Mouse (Mus musculus) cortical plate, adult 2 months (tissue): ENCODE results near the gene Stip1. TPM values are rescaled to one million over a fixed set of nuclear protein-coding genes. Genes with fewer than 3 reads are reported as not detected.
"Not testable (repeated sequence)": the region's sequence is repeated elsewhere in the genome, so short reads cannot be mapped to it uniquely, and the experiment has no call there.

Experiments used
- H3K27ac ChIP-seq: fragments of 200-500 bp; 2 replicates; pipeline ENCODE4 v1.5.1; 2012; ENCODE audit warnings: low read length, control low read depth, inconsistent platforms; ENCODE audit not compliant: insufficient read depth
- H3K4me1 ChIP-seq: fragments of 200-500 bp; 2 replicates; pipeline ENCODE4 v1.6.1; 2011; ENCODE audit warnings: low read length; ENCODE audit not compliant: control insufficient read depth, insufficient read depth
- H3K4me3 ChIP-seq: fragments of 200-500 bp; 2 replicates; pipeline ENCODE4 v1.5.1; 2011; ENCODE audit warnings: mild to moderate bottlenecking, low read length, control low read depth; ENCODE audit not compliant: insufficient read depth
- CTCF ChIP-seq: fragments of 200-500 bp; IDR thresholded peaks from 2 replicates; pipeline ENCODE4 v1.5.1; 2011; ENCODE audit warnings: mild to moderate bottlenecking, control low read depth, low read length; ENCODE audit not compliant: insufficient read depth; ENCODE audit errors: extremely low read depth
- POLR2A ChIP-seq: fragments of 200-500 bp; IDR thresholded peaks from 2 replicates; pipeline ENCODE4 v1.6.1; 2011; ENCODE audit warnings: mild to moderate bottlenecking, low read length, control low read depth; ENCODE audit not compliant: insufficient read depth; ENCODE audit errors: extremely low read depth
- polyA plus RNA-seq: library from polyadenylated mRNA; depleted of rRNA; stranded (reverse); fragments of >200 nt; gene quantifications from 2 replicates; pipeline ENCODE4 v1.2.3, GENCODE M21; 2012; rRNA removed

The Stip1 gene
- polyA plus RNA-seq: 133 and 140 TPM in 2 replicates

DNA sequence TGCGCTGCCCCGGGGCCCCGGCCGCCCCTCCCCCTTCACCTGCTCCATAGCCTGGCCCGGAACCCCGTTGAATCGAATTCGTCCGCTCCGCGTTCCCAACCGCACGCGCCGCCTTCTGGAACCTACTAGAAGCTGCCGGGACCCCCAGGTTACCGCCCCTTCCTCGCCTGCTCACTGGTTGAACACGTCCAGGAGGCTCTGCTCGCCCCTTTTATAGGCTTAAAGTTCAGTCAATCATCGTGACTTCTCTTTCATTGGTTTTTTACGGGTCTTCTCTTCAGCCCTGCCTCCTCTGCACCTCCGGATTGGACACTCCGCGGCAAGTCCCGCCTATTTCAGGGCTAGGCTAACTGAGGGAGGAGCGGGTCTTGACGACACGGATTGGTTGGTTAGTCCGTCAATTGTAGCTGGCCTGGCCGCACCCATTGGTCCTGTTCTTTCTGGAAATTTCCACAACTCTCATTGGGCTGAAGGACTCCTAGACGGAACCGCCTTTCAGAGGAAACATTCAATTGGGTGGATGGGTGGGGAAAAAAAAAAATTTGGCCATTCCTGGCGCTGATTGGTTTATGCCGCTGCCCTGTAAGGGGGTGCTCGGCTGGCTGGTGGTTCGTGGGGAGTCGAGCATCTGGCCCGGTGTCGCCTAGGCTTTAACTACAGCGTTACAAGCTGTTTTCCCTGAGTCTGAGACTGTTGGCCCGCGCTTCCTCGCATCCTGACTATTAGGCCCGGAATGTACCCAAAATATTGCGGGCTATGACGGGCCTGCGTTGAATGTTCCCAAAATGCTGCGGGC lies at the start of gene Stip1:
Gene Stip1 (minus strand): TSS at position 127 of the 796 bp plus-strand sequence.
- no peak for TF ChIP-seq CTCF
- TF ChIP-seq POLR2A: peak; percentile 98

GRCm38 (mm10) chr19:7089050-7089449 lies 49.3 kb upstream of the Stip1 start:
- Histone ChIP-seq H3K27ac (no peak overlapping the region), H3K4me3 (no peak overlapping the region), H3K4me1 (peaks cover 17% of the 10 kb centered on the region)
- no peak for TF ChIP-seq CTCF
- no peak for TF ChIP-seq POLR2A

More for the DNA sequence above, at the start of gene Stip1:
- H3K27ac ChIP-seq: peak within 1 kb of the TSS; percentile 72
- peaks cover 3% of the 10 kb centered on the region for H3K4me1 ChIP-seq
- peak within 1 kb of the TSS; percentile 57 for H3K4me3 ChIP-seq

DNA sequence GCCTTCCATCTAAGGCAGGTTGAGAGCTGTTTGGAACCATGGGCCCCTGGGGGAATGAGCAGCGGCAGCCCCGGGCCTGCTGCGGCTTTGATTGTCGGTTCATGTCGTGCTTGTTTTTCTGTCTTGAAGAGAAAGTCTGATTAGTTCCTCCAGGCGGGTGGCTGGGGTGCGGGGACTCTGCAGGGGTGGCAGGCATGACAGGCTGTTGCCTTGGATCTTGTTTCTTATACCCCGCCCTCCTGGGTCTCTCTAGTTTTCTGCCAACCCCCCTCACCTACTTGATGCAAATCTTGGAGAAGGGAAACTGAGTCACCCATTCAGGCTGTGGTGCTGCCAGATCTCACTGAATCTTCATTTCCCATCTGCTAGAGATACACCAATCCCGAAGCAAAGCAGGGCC lies 48.8 kb upstream of the Stip1 start:
- TF ChIP-seq CTCF (no peak), POLR2A (no peak)

DNA sequence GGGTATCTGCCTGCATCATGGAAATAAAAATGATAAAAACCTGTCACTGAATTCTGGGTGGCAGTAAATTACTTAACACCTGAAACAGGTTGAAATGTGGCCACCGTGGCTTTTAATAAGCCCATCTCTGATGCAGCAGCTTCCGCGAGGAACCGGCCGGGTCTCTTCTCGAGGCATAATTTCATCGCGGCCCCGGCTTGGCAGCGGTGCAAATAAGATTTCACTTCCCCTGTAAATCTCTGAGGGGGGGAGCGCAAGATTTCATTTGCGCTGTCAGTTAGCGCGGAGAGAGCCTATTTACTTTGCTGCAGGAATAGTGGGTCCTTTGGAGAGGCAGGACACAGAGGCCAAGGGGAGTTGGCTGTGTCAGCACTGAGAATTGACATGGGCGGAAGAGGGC lies 45.0 kb upstream of the Stip1 start:
- no peak overlapping the region for H3K4me3 ChIP-seq
- H3K4me1 ChIP-seq: peaks cover 7% of the 10 kb centered on the region
- no peak overlapping the region for H3K27ac ChIP-seq
- no peak for TF ChIP-seq CTCF
- TF ChIP-seq POLR2A: no peak

More for the DNA sequence above, 48.8 kb upstream of the Stip1 start:
- Histone ChIP-seq H3K4me1 (peaks cover 17% of the 10 kb centered on the region), H3K4me3 (no peak overlapping the region), H3K27ac (no peak overlapping the region)

- Histone ChIP-seq H3K27ac (no peak overlapping the region), H3K4me1 (peaks cover 5% of the 10 kb centered on the region), H3K4me3 (no peak overlapping the region)
- no peak for TF ChIP-seq CTCF
- TF ChIP-seq POLR2A: no peak
These were observed 43.4 kb upstream of the Stip1 start for GRCm38 (mm10) chr19:7083035-7083794.

DNA sequence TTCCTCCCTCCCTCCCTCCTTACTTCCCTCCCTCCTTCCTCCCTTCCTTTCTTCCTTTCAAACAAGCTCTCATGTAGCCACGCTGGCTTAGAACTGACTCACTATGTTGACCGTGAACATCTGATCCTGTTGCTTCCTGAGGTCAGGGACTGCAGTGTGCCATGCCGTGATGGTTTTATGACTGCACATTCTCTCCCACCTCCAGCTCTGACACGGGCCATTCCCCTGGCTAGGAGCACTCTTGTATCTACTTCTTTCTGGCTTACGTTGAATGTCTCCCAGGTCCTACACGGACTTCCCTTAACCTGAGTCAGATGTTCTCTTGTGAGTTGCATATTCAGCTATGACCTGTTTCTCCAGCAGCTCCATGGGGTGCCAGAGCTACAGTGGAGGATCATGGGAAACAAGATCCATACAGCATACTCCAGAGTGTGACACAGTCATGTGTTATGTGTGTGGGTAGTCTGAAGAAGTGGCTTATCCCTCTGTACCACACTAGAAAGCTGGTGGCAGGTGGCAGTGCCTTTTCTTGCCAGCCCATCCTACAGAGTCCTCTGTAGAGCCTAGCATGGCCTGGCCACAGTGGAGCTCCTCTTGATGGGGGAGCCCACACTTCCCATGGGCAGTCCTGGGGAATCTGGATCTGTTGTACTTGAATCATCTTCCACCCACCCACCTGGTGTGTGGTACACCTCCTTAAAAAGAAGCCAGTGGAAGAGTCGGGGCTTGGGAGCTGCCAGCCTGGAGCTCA lies 41.9 kb upstream of the Stip1 start:
- TF ChIP-seq POLR2A: no peak
- no peak for TF ChIP-seq CTCF

GRCm38 (mm10) chr19:7078271-7078670 lies 38.5 kb upstream of the Stip1 start:
- H3K27ac ChIP-seq: no peak overlapping the region
- peaks cover 5% of the 10 kb centered on the region for H3K4me1 ChIP-seq
- TF ChIP-seq CTCF (no peak), POLR2A (no peak)
- H3K4me3 ChIP-seq: no peak overlapping the region

More for the DNA sequence above, 41.9 kb upstream of the Stip1 start:
- Histone ChIP-seq H3K4me3 (no peak overlapping the region), H3K4me1 (peaks cover 5% of the 10 kb centered on the region), H3K27ac (no peak overlapping the region)

GRCm38 (mm10) chr19:7077666-7078065 lies 37.9 kb upstream of the Stip1 start:
- TF ChIP-seq POLR2A (no peak), CTCF (no peak)
- Histone ChIP-seq H3K4me1 (peaks cover 3% of the 10 kb centered on the region), H3K27ac (no peak overlapping the region), H3K4me3 (no peak overlapping the region)

DNA sequence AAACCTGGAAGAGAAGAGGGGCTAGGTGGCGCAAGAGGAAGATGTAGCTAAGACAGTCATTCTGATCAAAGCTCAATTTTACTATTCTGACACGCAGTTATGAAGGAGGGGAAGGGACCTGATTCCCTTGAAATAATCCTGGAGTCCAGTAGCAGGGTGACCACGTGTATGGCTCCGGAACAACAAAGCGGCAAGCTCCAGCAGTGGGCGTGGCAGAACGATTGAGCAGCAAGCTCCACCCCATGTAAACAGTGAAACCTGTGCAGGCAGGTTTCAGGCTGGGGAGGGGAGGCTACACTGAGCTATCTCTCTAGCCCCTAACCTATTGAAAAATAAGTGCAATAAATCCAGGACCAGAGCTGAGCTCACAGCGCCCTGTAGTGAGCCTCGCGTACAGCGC lies 35.6 kb upstream of the Stip1 start:
- H3K4me1 ChIP-seq, H3K27ac ChIP-seq: not testable (repeated sequence)

More for the DNA sequence above, 35.6 kb upstream of the Stip1 start:
- H3K4me3 ChIP-seq: not testable (repeated sequence)
